ENCODE assay signal across 8 mouse cellular contexts in genomic region chr5:127406014-127406655, GRCm38 (mm10).
DNase-seq lines count a peak whose midpoint lies in the region; ATAC-seq and TF ChIP-seq lines count a peak whose summit lies in the region.
"Had no signal": no experiment of that assay in that cellular context is flagged by ENCODE, and none has a peak within 500 bp of the region (broad histone marks: within the 10 kb centered on the region; RNA-seq: fewer than 3 reads in every experiment).

No protein-coding gene starts in this region.

- no peak for TF ChIP-seq POLR2A in lung, adult 2 months (IDR thresholded peaks at IDR 0.05; ENCODE audit: borderline replicate concordance, extremely low read depth, low read depth, low read length)

- DNase-seq in lung, embryonic 14.5 days: peak; percentile 86
- no peak for DNase-seq in lung, adult 2 months
- no peak for DNase-seq in kidney, postnatal 25 days

- 5% methylated on average over 9 of the region's 9 CpGs for WGBS in lung, embryonic 14.5 days
- 22% methylated on average over 9 of the region's 9 CpGs for WGBS in lung, adult 2 months
- WGBS in forebrain, embryonic 12.5 days: 36% methylated on average over 9 of the region's 9 CpGs
- WGBS in limb, embryonic 15.5 days: 19% methylated on average over 9 of the region's 9 CpGs
- 15% methylated on average over 9 of the region's 9 CpGs for WGBS in stomach, embryonic 15.5 days

- no peaks in the 10 kb centered on the region for H3K9me3 ChIP-seq in lung, embryonic 14.5 days (ENCODE audit: low read depth, low read length)
- H3K9me3 ChIP-seq in forebrain, embryonic 12.5 days: no peaks in the 10 kb centered on the region
- H3K9me3 ChIP-seq in limb, embryonic 15.5 days: no peaks in the 10 kb centered on the region
- no peaks in the 10 kb centered on the region for H3K9me3 ChIP-seq in stomach, embryonic 15.5 days

- no peaks in the 10 kb centered on the region for H3K27me3 ChIP-seq in lung, embryonic 14.5 days (ENCODE audit: insufficient read depth, low read length)
- no peaks in the 10 kb centered on the region for H3K27me3 ChIP-seq in forebrain, embryonic 12.5 days
- no peaks in the 10 kb centered on the region for H3K27me3 ChIP-seq in limb, embryonic 15.5 days
- H3K27me3 ChIP-seq in stomach, embryonic 15.5 days (replicated peaks): no peaks in the 10 kb centered on the region
- H3K27me3 ChIP-seq: limb, embryonic 12.5 days had no signal

- H3K36me3 ChIP-seq in lung, embryonic 14.5 days (ENCODE audit: insufficient read depth): no peaks in the 10 kb centered on the region
- H3K36me3 ChIP-seq in forebrain, embryonic 12.5 days (replicated peaks): no peaks in the 10 kb centered on the region
- H3K36me3 ChIP-seq in limb, embryonic 15.5 days: no peaks in the 10 kb centered on the region
- no peaks in the 10 kb centered on the region for H3K36me3 ChIP-seq in stomach, embryonic 15.5 days

- no peak for TF ChIP-seq CTCF in lung, embryonic 14.5 days (IDR thresholded peaks at IDR 0.05; ENCODE audit: low read depth)
- TF ChIP-seq CTCF in lung, adult 2 months (IDR thresholded peaks at IDR 0.05; ENCODE audit: insufficient read depth, low read length): no peak

- peaks cover 26% of the 10 kb centered on the region for H3K4me1 ChIP-seq in lung, embryonic 14.5 days (ENCODE audit: insufficient read depth)
- H3K4me1 ChIP-seq in lung, adult 2 months (ENCODE audit: control insufficient read depth, insufficient read depth, low read length): peaks cover 6% of the 10 kb centered on the region
- peaks cover 20% of the 10 kb centered on the region for H3K4me1 ChIP-seq in forebrain, embryonic 12.5 days
- peaks cover 13% of the 10 kb centered on the region; the same call in 1 of the 2 replicates for H3K4me1 ChIP-seq in limb, embryonic 15.5 days
- H3K4me1 ChIP-seq in stomach, embryonic 15.5 days: peaks cover 15% of the 10 kb centered on the region

- H3K4me2 ChIP-seq in lung, embryonic 14.5 days: peak overlapping the region; percentile 52
- H3K4me2 ChIP-seq in forebrain, embryonic 12.5 days: no peak overlapping the region
- H3K4me2 ChIP-seq in limb, embryonic 15.5 days: no peak overlapping the region
- H3K4me2 ChIP-seq in stomach, embryonic 15.5 days: 0 out of 2 replicates have a peak overlapping the region, but pooled peaks have one; percentile 13
- H3K4me2 ChIP-seq: limb, embryonic 12.5 days had no signal

- H3K4me3 ChIP-seq in lung, embryonic 14.5 days (ENCODE audit: low read depth, low read length): no peak overlapping the region
- H3K4me3 ChIP-seq in lung, adult 2 months (replicated peaks; ENCODE audit: extremely low read depth, low read depth, low read length): no peak overlapping the region
- no peak overlapping the region for H3K4me3 ChIP-seq in forebrain, embryonic 12.5 days (replicated peaks)
- H3K4me3 ChIP-seq in limb, embryonic 15.5 days: no peak overlapping the region
- H3K4me3 ChIP-seq in stomach, embryonic 15.5 days (replicated peaks): no peak overlapping the region
- H3K4me3 ChIP-seq: limb, embryonic 12.5 days had no signal

- peak; percentile 83 for ATAC-seq in lung, embryonic 14.5 days (ENCODE audit: insufficient read depth)
- ATAC-seq in forebrain, embryonic 12.5 days (ENCODE audit: low FRiP score): peak; percentile 11; the same call in 1 of the 2 replicates
- peak; percentile 69; the same call in 1 of the 2 replicates for ATAC-seq in limb, embryonic 15.5 days (ENCODE audit: insufficient number of reproducible peaks, low FRiP score, low TSS enrichment, low read depth)
- no peak for ATAC-seq in stomach, embryonic 15.5 days (ENCODE audit: insufficient read depth, low FRiP score, low read depth)
- ATAC-seq in CD4-positive, CD25-positive, alpha-beta regulatory T cell, adult 4 months: no peak

- no peak overlapping the region for H3K9ac ChIP-seq in lung, embryonic 14.5 days
- H3K9ac ChIP-seq in forebrain, embryonic 12.5 days: no peak overlapping the region
- no peak overlapping the region for H3K9ac ChIP-seq in limb, embryonic 15.5 days
- no peak overlapping the region for H3K9ac ChIP-seq in stomach, embryonic 15.5 days
- H3K9ac ChIP-seq: limb, embryonic 12.5 days had no signal

- H3K27ac ChIP-seq in lung, embryonic 14.5 days (ENCODE audit: low read depth): peak overlapping the region; percentile 93
- H3K27ac ChIP-seq in forebrain, embryonic 12.5 days: peak overlapping the region; percentile 63; the same call in 1 of the 2 replicates
- H3K27ac ChIP-seq in limb, embryonic 15.5 days: peak overlapping the region; percentile 5; the same call in 1 of the 2 replicates
- no peak overlapping the region for H3K27ac ChIP-seq in stomach, embryonic 15.5 days
- H3K27ac ChIP-seq: limb, embryonic 12.5 days had no signal

Comparison
In these comparisons a context has a peak if more than half of its experiments do, and no peak if none do; other contexts are left out.
1. ATAC-seq: peak in lung, embryonic 14.5 days (single experiment), forebrain, embryonic 12.5 days (single experiment) and limb, embryonic 15.5 days (single experiment); none in stomach, embryonic 15.5 days (single experiment) and CD4-positive, CD25-positive, alpha-beta regulatory T cell, adult 4 months (single experiment).
2. H3K4me2 ChIP-seq: peak in lung, embryonic 14.5 days (single experiment) and stomach, embryonic 15.5 days (single experiment); none in forebrain, embryonic 12.5 days (single experiment) and limb, embryonic 15.5 days (single experiment).